Mouse (Mus musculus) ES-Bruce4 (cell line): ENCODE results near the gene Dhx15.

Source experiments
- CTCF ChIP-seq: IDR thresholded peaks from one replicate; pipeline ENCODE4 v1.8.1; 2011; ENCODE audit warnings: low read depth, low read length
- POLR2A ChIP-seq: IDR thresholded peaks from one replicate; pipeline ENCODE4 v1.8.1; 2011; ENCODE audit warnings: low read length; ENCODE audit not compliant: insufficient read depth

DNA sequence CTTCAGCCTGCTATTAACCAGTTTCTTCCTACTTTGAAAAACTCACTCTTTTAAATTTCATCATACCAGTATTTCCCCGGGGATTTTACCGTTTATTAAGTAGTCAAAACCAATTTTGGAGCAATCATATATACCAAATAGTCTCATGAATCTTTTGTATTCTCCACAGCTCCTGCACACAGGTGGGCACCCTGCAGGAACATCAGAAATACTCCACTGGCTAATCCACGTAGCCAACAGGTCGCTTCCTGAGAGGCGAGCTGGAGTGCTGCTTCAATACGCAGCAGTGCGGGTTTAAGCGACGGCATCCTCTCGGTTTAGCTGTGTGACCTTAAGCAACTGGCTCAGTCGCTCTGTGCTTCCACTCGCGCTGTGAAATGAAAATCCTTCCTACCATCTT lies 58.9 kb downstream of the Dhx15 start:
- TF ChIP-seq CTCF (no peak), POLR2A (no peak)
